Mouse (Mus musculus) ES-E14 (cell line): Measurements from ENCODE around the gene Capn5. TPM values are rescaled to one million over a fixed set of nuclear protein-coding genes. Genes with fewer than 3 reads are reported as not detected.

Source experiments
- DNase-seq: peaks from one replicate; pipeline ENCODE4 v3.0.0-alpha.2; 2013; ENCODE audit warnings: low read depth, low spot score
- H3K27ac ChIP-seq: 2 replicates; pipeline ENCODE4 v1.5.1; 2012; ENCODE audit warnings: low read depth, mild to moderate bottlenecking, low read length, moderate library complexity, mixed read lengths; ENCODE audit not compliant: poor library complexity, insufficient read depth, severe bottlenecking
- H3K36me3 ChIP-seq: 2 replicates; pipeline ENCODE4 v1.6.1; 2012; ENCODE audit warnings: mild to moderate bottlenecking, low read length, moderate library complexity, mixed read lengths; ENCODE audit not compliant: control insufficient read depth, poor library complexity, insufficient read depth, severe bottlenecking
- H3K4me1 ChIP-seq, 2 experiments: fragments of 150-350 bp in 1 of 2; sonication (generic) in 1 of 2; 2 replicates each; pipeline ENCODE4 v1.6.1; 2012; ENCODE audit warnings: low read length in 2 of 2, mild to moderate bottlenecking in 1 of 2, mixed read lengths in 1 of 2; ENCODE audit not compliant: control insufficient read depth in 2 of 2, insufficient read depth in 2 of 2, poor library complexity in 1 of 2
- H3K4me3 ChIP-seq, 2 experiments: fragments of 150-350 bp in 1 of 2; sonication (generic) in 1 of 2; 2 replicates each; pipeline ENCODE4 v1.5.1; 2012; ENCODE audit warnings: low read length in 2 of 2, low read depth in 1 of 2, mild to moderate bottlenecking in 1 of 2, mixed read lengths in 1 of 2; ENCODE audit not compliant: insufficient read depth in 1 of 2, poor library complexity in 1 of 2, severe bottlenecking in 1 of 2
- H3K9ac ChIP-seq: 2 replicates; pipeline ENCODE4 v1.6.1; 2012; ENCODE audit warnings: low read depth, mild to moderate bottlenecking, low read length, mixed read lengths; ENCODE audit not compliant: poor library complexity, insufficient read depth, severe bottlenecking
- H3K9me3 ChIP-seq: fragments of 150-350 bp; sonication (generic); 2 replicates; pipeline ENCODE4 v1.6.1; 2012; ENCODE audit warnings: low read depth, mild to moderate bottlenecking, low read length; ENCODE audit not compliant: control insufficient read depth, insufficient read depth
- CHD2 ChIP-seq: IDR thresholded peaks from 2 replicates; pipeline ENCODE4 v1.6.1; 2014; ENCODE audit warnings: mild to moderate bottlenecking, low read depth, low read length, inconsistent platforms
- HCFC1 ChIP-seq: IDR thresholded peaks from 2 replicates; pipeline ENCODE4 v1.6.1; 2012; ENCODE audit warnings: low read length, inconsistent platforms, borderline replicate concordance; ENCODE audit not compliant: insufficient read depth
- MAFK ChIP-seq: IDR thresholded peaks from 2 replicates; pipeline ENCODE4 v1.6.1; 2014; ENCODE audit warnings: mild to moderate bottlenecking, low read depth, low read length, inconsistent platforms; ENCODE audit not compliant: insufficient read depth
- ZC3H11A ChIP-seq: IDR thresholded peaks from 2 replicates; pipeline ENCODE4 v1.6.1; 2012; ENCODE audit warnings: low read depth, mild to moderate bottlenecking, inconsistent platforms, low read length, borderline replicate concordance
- ZNF384 ChIP-seq: IDR thresholded peaks from 2 replicates; pipeline ENCODE4 v1.6.1; 2012; ENCODE audit warnings: low read depth, low read length, inconsistent platforms
- in situ Hi-C, 2 experiments: fragments of 600-800 bp; cut with MboI; formaldehyde crosslinking; loops; one replicate each; pipeline ENCODE4 v1.15.1; 2025; ENCODE audit warnings: low sequenced_read_pairs in 2 of 2, inconsistent platforms in 1 of 2; ENCODE audit not compliant: unreplicated experiment in 2 of 2
- total RNA-seq: library from RNA; depleted of rRNA; stranded (reverse); fragments of 300-350 nt; gene quantifications from 2 replicates; pipeline ENCODE4 v1.2.3, GENCODE M21; 2012; rRNA removed

Gene Capn5
- total RNA-seq = 5.0 and 10.0 TPM in 2 replicates

GRCm38 (mm10) chr7:98177929-98178559 is at the start of gene Capn5:
Capn5 (minus strand) TSS chr7:98178274.
- in situ Hi-C loops = no loop called here
- no peak for DNase-seq
- TF ChIP-seq CHD2 (no peak), ZNF384 (no peak), HCFC1 (no peak), MAFK (no peak), ZC3H11A (no peak)
- Histone ChIP-seq H3K9me3 (no peaks in the 10 kb centered on the region), H3K27ac (no peak within 1 kb of the TSS), H3K36me3 (no peaks in the 10 kb centered on the region; the same call in 1 of the 2 replicates), H3K4me1 (peaks cover 4 to 23% of the 10 kb centered on the region in 2 experiments; a peak in 3 of 4 replicates), H3K9ac (peak within 1 kb of the TSS; percentile 74), H3K4me3 (peak within 1 kb of the TSS; percentile 79 to 98)

GRCm38 (mm10) chr7:98223796-98224195 is 45.7 kb upstream of the Capn5 start:
- in situ Hi-C loops = no loop called here
- DNase-seq = no peak
- Histone ChIP-seq H3K9me3 (no peaks in the 10 kb centered on the region), H3K4me3 (no peak overlapping the region), H3K9ac (no peak overlapping the region), H3K4me1 (no peaks in the 10 kb centered on the region), H3K36me3 (no peaks in the 10 kb centered on the region), H3K27ac (no peak overlapping the region)
- TF ChIP-seq HCFC1 (no peak), MAFK (no peak), CHD2 (no peak), ZNF384 (no peak), ZC3H11A (no peak)

- H3K4me3 ChIP-seq = no peak overlapping the region
- no peak for TF ChIP-seq ZC3H11A
- TF ChIP-seq CHD2 = no peak
- TF ChIP-seq HCFC1 = no peak
- no peak for TF ChIP-seq MAFK
- no peak for TF ChIP-seq ZNF384
- H3K36me3 ChIP-seq = no peaks in the 10 kb centered on the region; the same call in 1 of the 2 replicates
- H3K27ac ChIP-seq = no peak overlapping the region
- no peak for DNase-seq
- in situ Hi-C loops = no loop called here
- H3K4me1 ChIP-seq = no peaks in the 10 kb centered on the region
- no peak overlapping the region for H3K9ac ChIP-seq
- no peaks in the 10 kb centered on the region for H3K9me3 ChIP-seq
These were observed 38.6 kb upstream of the Capn5 start for GRCm38 (mm10) chr7:98216713-98217112.

GRCm38 (mm10) chr7:98202946-98203345 is 24.9 kb upstream of the Capn5 start:
- Histone ChIP-seq H3K4me3 (no peak overlapping the region), H3K9me3 (no peaks in the 10 kb centered on the region), H3K9ac (no peak overlapping the region), H3K36me3 (no peaks in the 10 kb centered on the region), H3K4me1 (no peaks in the 10 kb centered on the region), H3K27ac (no peak overlapping the region)
- no peak for DNase-seq
- TF ChIP-seq CHD2 (no peak), ZC3H11A (no peak), ZNF384 (no peak), HCFC1 (no peak), MAFK (no peak)
- in situ Hi-C loops = no loop called here

GRCm38 (mm10) chr7:98201493-98202028 is 23.5 kb upstream of the Capn5 start:
- Histone ChIP-seq H3K9me3 (no peaks in the 10 kb centered on the region), H3K4me1 (no peaks in the 10 kb centered on the region), H3K27ac (no peak overlapping the region), H3K4me3 (no peak overlapping the region), H3K36me3 (no peaks in the 10 kb centered on the region), H3K9ac (no peak overlapping the region)
- in situ Hi-C loops = no loop called here
- TF ChIP-seq ZNF384 (no peak), MAFK (no peak), HCFC1 (no peak), CHD2 (no peak), ZC3H11A (no peak)
- DNase-seq = no peak
